Mouse (Mus musculus) liver, adult 2 months (tissue): ENCODE measurements around the gene Dusp28. TPM values are rescaled to one million over a fixed set of nuclear protein-coding genes. Genes with fewer than 3 reads are reported as not detected.

Experiments used
- DNase-seq: peaks from one replicate; pipeline ENCODE4 v3.0.0-alpha.2; 2011; ENCODE audit warnings: low read depth, low spot score; ENCODE audit errors: extremely low read depth
- H3K27ac ChIP-seq: fragments of 200-500 bp; replicated peaks from 2 replicates; pipeline ENCODE4 v1.5.1; 2012; ENCODE audit warnings: low read depth, mild to moderate bottlenecking, control low read depth, inconsistent platforms, low read length; ENCODE audit not compliant: insufficient read depth
- H3K27me3 ChIP-seq: fragments of 200-500 bp; 2 replicates; pipeline ENCODE4 v1.6.1; 2012; ENCODE audit warnings: mild to moderate bottlenecking, moderate library complexity, low read length, inconsistent platforms; ENCODE audit not compliant: control insufficient read depth, insufficient read depth
- H3K36me3 ChIP-seq: fragments of 200-500 bp; 2 replicates; pipeline ENCODE4 v1.6.1; 2012; ENCODE audit warnings: low read length, inconsistent platforms; ENCODE audit not compliant: control insufficient read depth, insufficient read depth
- H3K4me1 ChIP-seq: fragments of 200-500 bp; 2 replicates; pipeline ENCODE4 v1.6.1; 2011; ENCODE audit warnings: low read length; ENCODE audit not compliant: control insufficient read depth, insufficient read depth
- H3K4me3 ChIP-seq: fragments of 200-500 bp; 2 replicates; pipeline ENCODE4 v1.5.1; 2011; ENCODE audit warnings: low read depth, mild to moderate bottlenecking, control low read depth, low read length, moderate library complexity; ENCODE audit not compliant: insufficient read depth
- H3K79me2 ChIP-seq: fragments of 200-500 bp; 2 replicates; pipeline ENCODE4 v1.6.1; 2012; ENCODE audit warnings: inconsistent platforms, mild to moderate bottlenecking, low read length, moderate library complexity; ENCODE audit not compliant: control insufficient read depth, insufficient read depth
- H3K9ac ChIP-seq: fragments of 200-500 bp; 2 replicates; pipeline ENCODE4 v1.6.1; 2012; ENCODE audit warnings: low read depth, mild to moderate bottlenecking, control low read depth, inconsistent platforms, low read length
- CTCF ChIP-seq: fragments of 200-500 bp; IDR thresholded peaks from 2 replicates; pipeline ENCODE4 v1.5.1; 2011; ENCODE audit warnings: low read depth, low read length, control low read depth
- POLR2A ChIP-seq: fragments of 200-500 bp; IDR thresholded peaks from 2 replicates; pipeline ENCODE4 v1.6.1; 2011; ENCODE audit warnings: low read length, control low read depth; ENCODE audit not compliant: insufficient read depth; ENCODE audit errors: extremely low read depth
- WGBS: fragments of 180-500 bp; shearing (Covaris S2); methylation state at CpG from one replicate; pipeline ENCODE4 v1.1.7; 2018; 5-methylcytosine and 5-hydroxymethylcytosine counted together
- polyA plus RNA-seq: library from polyadenylated mRNA; depleted of rRNA; stranded (reverse); fragments of >200 nt; gene quantifications from 2 replicates; pipeline ENCODE4 v1.2.3, GENCODE M21; 2012
- total RNA-seq: library from RNA; depleted of rRNA; stranded (reverse); fragments of >200 nt; gene quantifications from 2 replicates; pipeline ENCODE4 v1.2.3, GENCODE M21; 2014

Dusp28 gene
- total and polyA plus RNA-seq, 2 experiments: 11.9 to 20.6 TPM

DNA sequence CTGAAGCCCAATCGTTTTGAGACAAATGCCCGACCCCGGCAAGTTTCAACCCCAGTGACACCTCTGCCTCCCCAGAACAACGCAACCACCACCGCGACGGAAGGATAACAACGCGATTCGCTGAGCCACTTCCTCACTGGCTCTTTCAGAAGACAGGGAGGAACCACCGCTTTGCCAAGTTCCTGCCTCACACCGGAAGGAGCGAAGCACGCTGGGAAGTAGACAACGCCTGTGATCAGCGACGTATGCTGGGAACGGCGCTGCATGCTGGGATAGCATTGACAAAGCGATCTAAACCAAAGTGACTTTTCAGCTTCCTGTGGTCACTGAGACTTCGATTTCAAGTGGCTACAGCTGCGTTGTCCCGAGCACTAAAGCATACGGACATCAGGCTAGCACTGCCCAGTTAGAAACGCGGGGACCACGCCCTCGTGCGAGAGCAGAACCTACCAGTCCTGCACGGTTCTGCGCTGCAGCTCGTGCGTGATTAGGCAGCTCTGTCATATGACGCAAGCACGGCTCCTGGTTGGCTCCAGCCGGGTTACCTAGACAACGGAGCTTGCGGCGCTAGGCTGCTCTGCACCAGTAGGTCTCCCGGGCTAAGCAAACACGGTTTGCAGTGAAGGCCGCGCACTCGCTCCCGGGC, 27.5 kb downstream of the Dusp28 start, which contains the start of gene Capn10:
TSS of gene Capn10 (plus strand) at position 195 of the 646 bp plus-strand sequence.
- peak within 1 kb of the TSS; percentile 54 for H3K4me3 ChIP-seq
- TF ChIP-seq CTCF: no peak
- TF ChIP-seq POLR2A: peak; percentile 85
- WGBS: under 1% methylated on average over 45 of the region's 45 CpGs
- no peaks in the 10 kb centered on the region for H3K27me3 ChIP-seq
- H3K4me1 ChIP-seq: peaks cover 12% of the 10 kb centered on the region
- H3K79me2 ChIP-seq: peaks cover 4% of the 10 kb centered on the region; the same call in 1 of the 2 replicates
- DNase-seq: peak; percentile 98
- H3K36me3 ChIP-seq: peaks cover 1% of the 10 kb centered on the region; the same call in 1 of the 2 replicates
- H3K9ac ChIP-seq: peak within 1 kb of the TSS; percentile 59
- H3K27ac ChIP-seq: peak within 1 kb of the TSS; percentile 77

DNA sequence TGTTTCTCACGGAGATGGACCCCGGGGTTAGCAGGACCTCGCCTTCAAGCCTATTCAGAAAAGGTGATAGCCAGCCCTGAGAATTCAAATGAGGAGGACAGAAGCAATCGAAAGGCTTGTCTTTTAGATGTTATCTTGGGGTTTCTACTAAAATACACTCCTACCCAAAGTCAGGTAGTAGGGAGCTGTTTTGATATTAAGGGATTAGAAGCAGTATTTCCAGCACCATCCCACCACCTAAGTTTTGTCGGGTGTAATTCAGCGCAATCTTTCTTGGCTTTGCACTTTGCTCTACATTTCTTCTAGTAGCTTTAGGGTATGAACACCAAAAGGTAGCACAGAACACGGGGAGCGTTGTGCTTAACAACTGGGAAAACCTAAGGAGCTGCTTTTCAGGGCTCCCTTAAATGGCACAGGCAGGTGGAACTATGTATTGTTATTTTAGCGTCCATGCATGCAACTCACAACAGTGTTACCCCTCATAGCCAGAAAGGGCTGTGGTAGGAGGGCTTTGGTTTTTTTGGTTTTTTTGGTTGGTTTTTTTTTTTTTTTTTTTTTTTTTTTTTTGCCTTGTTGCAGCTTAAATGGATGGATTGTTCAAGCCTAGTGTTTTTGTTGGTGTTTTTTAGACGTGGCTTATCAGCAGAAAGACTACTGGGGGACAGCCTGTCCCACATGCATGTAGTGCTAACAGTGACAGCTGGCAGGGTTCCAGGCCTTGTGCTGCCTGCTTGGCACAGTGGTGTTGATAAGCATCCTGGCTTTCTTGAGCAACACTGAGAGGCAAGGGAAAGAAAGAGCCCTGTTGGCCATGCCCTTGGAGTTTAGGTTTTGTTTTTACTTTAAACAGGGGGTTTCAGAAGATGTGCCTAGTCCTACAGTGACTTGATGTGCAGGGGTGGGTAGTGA, 28.5 kb downstream of the Dusp28 start:
- Histone ChIP-seq H3K4me3 (peak overlapping the region; percentile 54), H3K27ac (peak overlapping the region; percentile 49), H3K4me1 (peaks cover 12% of the 10 kb centered on the region), H3K36me3 (peaks cover 2% of the 10 kb centered on the region; the same call in 1 of the 2 replicates), H3K9ac (peak overlapping the region; percentile 54), H3K27me3 (no peaks in the 10 kb centered on the region), H3K79me2 (peaks cover 4% of the 10 kb centered on the region; the same call in 1 of the 2 replicates)
- TF ChIP-seq POLR2A (no peak), CTCF (no peak)
- 5% methylated on average over 10 of the region's 10 CpGs for WGBS
- DNase-seq: peak; percentile 82

DNA sequence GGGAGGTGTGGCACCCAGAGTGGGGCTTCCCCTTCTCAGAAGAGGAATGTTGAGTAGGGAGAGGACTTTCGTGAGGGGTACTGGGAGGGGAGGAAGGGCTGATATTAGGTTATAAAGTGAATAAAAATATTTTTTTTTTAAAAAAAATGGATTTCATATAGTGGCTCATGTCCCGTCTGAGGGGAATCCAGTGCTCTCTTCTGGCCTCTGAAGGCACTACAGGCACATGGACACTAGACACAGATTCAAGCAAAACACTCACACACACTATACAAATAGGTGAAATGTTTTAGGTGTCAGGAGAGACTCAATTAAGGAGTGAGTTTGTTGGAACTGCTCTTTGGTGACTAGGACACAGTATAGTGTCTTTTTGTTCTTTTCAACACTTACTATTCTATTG, 29.2 kb downstream of the Dusp28 start:
- TF ChIP-seq POLR2A (no peak), CTCF (no peak)
- 16% methylated on average over 2 of the region's 2 CpGs for whole genome bisulfite sequencing
- Histone ChIP-seq H3K27ac (peak overlapping the region; percentile 49), H3K79me2 (peaks cover 4% of the 10 kb centered on the region; the same call in 1 of the 2 replicates), H3K4me3 (peak overlapping the region; percentile 21), H3K9ac (peak overlapping the region; percentile 20; the same call in 1 of the 2 replicates), H3K36me3 (peaks cover 4% of the 10 kb centered on the region; the same call in 1 of the 2 replicates), H3K27me3 (no peaks in the 10 kb centered on the region), H3K4me1 (peaks cover 12% of the 10 kb centered on the region)
- no peak for DNase-seq

DNA sequence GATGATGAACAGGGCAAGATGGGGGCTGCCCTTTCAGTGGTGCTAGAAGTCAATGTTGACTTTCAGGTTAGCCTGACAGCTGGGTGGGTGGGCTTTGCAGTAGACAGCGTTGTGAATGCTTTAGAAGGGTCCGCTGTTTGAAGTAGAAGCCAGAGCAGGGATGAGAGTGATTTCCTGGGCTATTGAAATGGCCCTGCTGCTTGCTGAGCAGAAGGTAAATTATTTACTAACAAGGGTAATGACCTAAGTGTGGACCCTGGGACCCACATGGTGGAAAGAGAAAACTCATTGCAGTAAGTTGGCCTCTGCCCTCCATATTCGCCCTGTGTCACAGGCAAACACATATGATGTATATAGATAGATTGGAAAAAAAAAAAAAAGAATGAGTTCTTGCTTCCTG, 29.7 kb downstream of the Dusp28 start:
- TF ChIP-seq POLR2A (no peak), CTCF (no peak)
- H3K36me3 ChIP-seq: peaks cover 7% of the 10 kb centered on the region; the same call in 1 of the 2 replicates
- peak overlapping the region; percentile 44; the same call in 1 of the 2 replicates for H3K9ac ChIP-seq
- H3K27me3 ChIP-seq: no peaks in the 10 kb centered on the region
- WGBS: 25% methylated on average over 3 of the region's 3 CpGs
- H3K79me2 ChIP-seq: peaks cover 4% of the 10 kb centered on the region; the same call in 1 of the 2 replicates
- H3K27ac ChIP-seq: peak overlapping the region; percentile 78
- DNase-seq: peak; percentile 78
- peak overlapping the region; percentile 16 for H3K4me3 ChIP-seq
- peaks cover 12% of the 10 kb centered on the region for H3K4me1 ChIP-seq

DNA sequence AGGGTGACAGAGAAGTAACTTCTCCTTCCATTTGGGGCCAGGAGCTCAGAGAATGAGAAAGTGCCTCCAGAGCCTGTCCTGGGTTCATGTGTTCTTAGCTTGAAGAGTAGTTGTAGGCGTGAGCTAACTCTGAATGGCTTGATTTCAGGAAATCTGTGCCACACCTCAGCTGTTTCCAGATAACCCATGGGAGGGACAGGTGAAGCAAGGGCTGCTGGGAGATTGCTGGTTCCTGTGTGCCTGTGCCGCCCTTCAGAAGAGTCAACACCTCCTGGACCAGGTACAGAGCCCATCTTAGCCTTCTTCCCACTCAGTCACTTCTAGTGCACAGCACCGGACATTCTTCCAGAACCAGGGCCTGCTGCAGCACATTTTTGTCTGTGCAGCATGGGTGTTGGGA, 31.0 kb downstream of the Dusp28 start:
- peak; percentile 45 for DNase-seq
- Histone ChIP-seq H3K9ac (no peak overlapping the region), H3K4me1 (peaks cover 12% of the 10 kb centered on the region), H3K27me3 (no peaks in the 10 kb centered on the region), H3K4me3 (no peak overlapping the region), H3K79me2 (peaks cover 4% of the 10 kb centered on the region; the same call in 1 of the 2 replicates), H3K36me3 (peaks cover 7% of the 10 kb centered on the region), H3K27ac (no peak overlapping the region)
- no peak for TF ChIP-seq POLR2A
- TF ChIP-seq CTCF: no peak
- WGBS: 52% methylated on average over 3 of the region's 3 CpGs
